Mouse (Mus musculus) neutrophil, adult 83 days (primary cell): ENCODE data around the gene Tmprss11b. TPM values are rescaled to one million over a fixed set of nuclear protein-coding genes. Genes with fewer than 3 reads are reported as not detected.

Source experiments
- total RNA-seq, 2 experiments: library from RNA; stranded (reverse); gene quantifications; one replicate each; pipeline ENCODE4 v1.2.4; 2023

Tmprss11b gene
- total RNA-seq: not detected

DNA sequence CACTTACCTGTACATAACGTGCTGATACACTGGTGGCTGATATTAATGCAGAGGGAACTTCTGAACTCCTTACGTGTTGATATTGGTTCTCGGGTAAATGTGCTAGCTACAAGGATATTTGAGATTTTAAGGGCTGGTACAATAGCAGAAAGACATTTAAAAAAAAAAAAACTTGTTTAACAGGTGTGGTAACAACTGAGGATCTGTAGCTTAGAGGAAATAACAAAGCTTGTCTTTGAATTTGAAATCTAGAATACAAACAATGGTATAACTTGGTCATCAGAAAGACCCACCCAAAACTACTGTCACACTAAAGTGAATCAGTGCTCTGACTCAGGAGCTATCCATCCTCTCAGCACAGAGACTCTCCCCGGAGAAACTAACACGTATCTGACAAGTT is at the start of gene Tmprss11b:
TSS of gene Tmprss11b (minus strand) at position 101 of the 400 bp plus-strand sequence.

DNA sequence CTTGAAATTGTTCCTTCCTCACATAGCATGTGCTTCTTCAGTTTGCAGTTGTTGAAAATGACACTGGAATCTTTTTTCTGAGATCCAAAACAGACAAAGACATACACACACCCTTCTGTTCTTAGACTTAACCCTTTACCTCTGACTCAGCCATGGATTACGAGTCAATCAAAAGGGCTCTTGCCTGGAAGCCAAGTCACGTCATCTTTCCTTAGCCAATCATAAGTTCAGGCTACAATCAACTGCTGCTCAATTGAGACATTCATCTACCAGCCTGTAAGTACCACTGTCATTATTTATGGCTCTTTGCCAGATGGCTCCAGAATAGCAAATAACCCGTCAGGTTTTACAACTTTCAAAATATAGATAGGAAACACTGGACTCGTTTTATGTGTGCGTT is 43.8 kb downstream of the Tmprss11b start, which contains the start of gene Tmprss11f:
TSS of gene Tmprss11f (minus strand) at position 101 of the 400 bp plus-strand sequence.

Other genes starting within 250 kb of the Tmprss11b start
- not detected for gene Tmprss11a, start 207.4 kb downstream of the Tmprss11b start, total RNA-seq
- gene Tmprss11g, start 157.8 kb downstream of the Tmprss11b start, total RNA-seq: not detected
- not detected for gene Tmprss11f, start 43.9 kb downstream of the Tmprss11b start, total RNA-seq
- not detected for gene Tmprss11e, start 69.5 kb upstream of the Tmprss11b start, total RNA-seq
- 10 to 100 TPM; 84.6 to 92.8 TPM for gene Ythdc1, start 127.9 kb upstream of the Tmprss11b start, total RNA-seq
- not detected for gene Ugt2b34, start 230.6 kb upstream of the Tmprss11b start, total RNA-seq